Mouse (Mus musculus): ENCODE measurements around the gene Zfp324. TPM values are rescaled to one million over a fixed set of nuclear protein-coding genes. Genes with fewer than 3 reads are reported as not detected.
A peak's percentile ranks its signal among the peaks of the same experiment; 100 is the strongest.

The Zfp324 gene
- polyA plus RNA-seq, 1 experiment from 2014 or later = 8.0 TPM

GRCm38 (mm10) chr7:12959718-12960117 lies 5.9 kb upstream of the Zfp324 start:
- Histone ChIP-seq H3K9ac (ENCODE audit: low read depth, low read length) (no peak overlapping the region), H3K4me1 (replicated peaks; ENCODE audit: insufficient read depth, low read length) (peaks cover 4% of the 10 kb centered on the region), H3K4me2 (ENCODE audit: low read length) (no peak overlapping the region), H3K27ac (no peak overlapping the region), H3K4me3 (replicated peaks; ENCODE audit: low read depth, low read length) (no peak overlapping the region), H3K27me3 (ENCODE audit: insufficient read depth, low read length) (no peaks in the 10 kb centered on the region), H3K9me3 (replicated peaks; ENCODE audit: low read length) (no peaks in the 10 kb centered on the region), H3K36me3 (ENCODE audit: insufficient read depth, low read length) (no peaks in the 10 kb centered on the region)
- 25% methylated on average over 4 of the region's 4 CpGs for WGBS
- ATAC-seq (replicated peaks; ENCODE audit: low FRiP score, low read depth) = no peak
- no peak for TF ChIP-seq CTCF (IDR thresholded peaks at IDR 0.05; ENCODE audit: low read depth)
- no peak for DNase-seq (ENCODE audit: low spot score)

DNA sequence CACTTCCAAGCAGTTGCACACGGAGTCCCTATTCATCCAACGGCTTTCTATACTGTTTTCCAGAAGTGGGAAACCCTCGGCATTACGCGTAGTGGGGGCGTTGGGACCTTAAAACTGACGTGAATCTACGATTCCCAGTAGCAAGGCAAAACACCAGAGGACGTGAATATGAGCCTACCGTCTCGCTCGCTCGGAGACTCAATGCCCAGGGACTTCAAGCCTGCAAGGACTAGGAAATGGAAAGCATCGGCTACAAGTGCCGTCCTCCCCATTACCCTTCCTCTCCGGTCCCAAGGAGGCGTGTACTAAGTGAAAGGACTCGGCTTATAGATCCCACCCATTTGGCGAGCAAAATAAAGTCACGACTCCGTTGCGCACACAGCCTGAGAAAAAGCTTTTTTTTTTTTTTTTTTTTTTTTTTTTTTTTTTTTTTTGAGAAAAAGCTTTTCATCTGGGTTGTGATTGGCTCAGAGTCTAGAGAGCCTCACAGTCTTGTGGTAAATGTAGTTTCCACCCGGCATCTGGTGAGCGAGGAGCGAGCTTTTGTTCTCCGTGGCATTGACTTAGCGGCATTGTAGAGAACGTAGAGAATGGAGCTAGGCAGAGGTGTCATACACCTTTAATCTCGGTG lies 4.0 kb upstream of the Zfp324 start:
- H3K9ac ChIP-seq (ENCODE audit: low read depth, low read length) = peak overlapping the region; percentile 60
- no peaks in the 10 kb centered on the region for H3K36me3 ChIP-seq (ENCODE audit: insufficient read depth, low read length)
- DNase-seq (ENCODE audit: low spot score) (peak; percentile 93), ATAC-seq (replicated peaks; ENCODE audit: low FRiP score, low read depth) (peak; percentile 61)
- peak overlapping the region; percentile 85 for H3K27ac ChIP-seq
- peaks cover 12% of the 10 kb centered on the region for H3K4me1 ChIP-seq (replicated peaks; ENCODE audit: insufficient read depth, low read length)
- H3K4me3 ChIP-seq (replicated peaks; ENCODE audit: low read depth, low read length) = peak overlapping the region; percentile 53
- TF ChIP-seq CTCF (IDR thresholded peaks at IDR 0.05; ENCODE audit: low read depth) = no peak
- whole genome bisulfite sequencing = 2% methylated on average over 29 of the region's 29 CpGs
- H3K27me3 ChIP-seq (ENCODE audit: insufficient read depth, low read length) = no peaks in the 10 kb centered on the region
- peak overlapping the region; percentile 81 for H3K4me2 ChIP-seq (ENCODE audit: low read length)
- no peaks in the 10 kb centered on the region for H3K9me3 ChIP-seq (replicated peaks; ENCODE audit: low read length)

DNA sequence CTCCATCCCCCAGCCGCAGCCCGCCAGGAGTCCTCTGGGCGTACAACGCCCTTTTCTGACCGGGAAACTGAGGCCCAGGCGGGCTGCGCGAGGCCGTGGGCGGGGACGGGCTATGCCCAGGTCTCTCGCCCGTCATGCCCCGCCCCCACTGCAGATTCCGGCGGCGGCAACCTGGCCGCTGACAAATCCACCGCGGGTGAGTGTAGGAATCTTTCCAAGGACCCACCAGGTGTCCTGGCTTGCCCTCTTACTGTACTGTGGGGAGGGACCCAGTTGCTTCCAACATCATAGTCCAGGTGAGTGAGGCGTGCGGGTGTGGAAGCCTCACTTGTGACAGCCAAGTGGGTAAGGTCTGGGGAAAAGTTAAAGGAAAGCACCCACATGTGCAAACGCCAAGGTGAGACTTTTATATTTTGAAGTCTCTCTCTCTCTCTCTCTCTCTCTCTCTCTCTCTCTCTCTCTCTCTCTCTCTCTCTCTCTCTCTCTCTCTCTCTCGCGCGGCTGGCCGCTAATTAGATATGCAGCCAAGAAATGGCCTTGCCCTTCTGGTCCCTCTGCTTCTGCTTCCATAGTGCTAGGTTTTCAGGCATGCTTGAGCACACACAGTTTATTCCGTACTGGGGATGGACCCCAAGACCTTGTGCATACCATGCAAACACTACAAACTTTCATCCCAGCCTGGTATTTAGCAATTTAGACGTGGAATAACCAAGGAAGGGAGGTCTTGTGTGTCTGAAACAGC lies 637 bp downstream of the Zfp324 start:
- WGBS = under 1% methylated on average over 29 of the region's 29 CpGs
- no peak for TF ChIP-seq CTCF (IDR thresholded peaks at IDR 0.05; ENCODE audit: low read depth)

GRCm38 (mm10) chr7:12970906-12971305 lies 5.3 kb downstream of the Zfp324 start:
- 0 out of 2 replicates have a peak, but pooled peaks cover 5% of the 10 kb centered on the region for H3K4me1 ChIP-seq (replicated peaks; ENCODE audit: insufficient read depth, low read length)
- DNase-seq (ENCODE audit: low spot score) (no peak), ATAC-seq (replicated peaks; ENCODE audit: low FRiP score, low read depth) (no peak)
- no peak overlapping the region for H3K27ac ChIP-seq
- peaks cover 24% of the 10 kb centered on the region for H3K36me3 ChIP-seq (ENCODE audit: insufficient read depth, low read length)
- H3K4me3 ChIP-seq (replicated peaks; ENCODE audit: low read depth, low read length) = no peak overlapping the region
- WGBS = 97% methylated on average over 25 of the region's 25 CpGs
- H3K9me3 ChIP-seq (replicated peaks; ENCODE audit: low read length) = no peaks in the 10 kb centered on the region
- H3K9ac ChIP-seq (ENCODE audit: low read depth, low read length) = no peak overlapping the region
- no peak overlapping the region for H3K4me2 ChIP-seq (ENCODE audit: low read length)
- TF ChIP-seq CTCF (IDR thresholded peaks at IDR 0.05; ENCODE audit: low read depth) = no peak
- no peaks in the 10 kb centered on the region for H3K27me3 ChIP-seq (ENCODE audit: insufficient read depth, low read length)

More for the DNA sequence above, 637 bp downstream of the Zfp324 start:
- Histone ChIP-seq H3K4me2 (ENCODE audit: low read length) (peak overlapping the region; percentile 99), H3K27me3 (ENCODE audit: insufficient read depth, low read length) (no peaks in the 10 kb centered on the region), H3K4me3 (replicated peaks; ENCODE audit: low read depth, low read length) (peak overlapping the region; percentile 92), H3K9ac (ENCODE audit: low read depth, low read length) (peak overlapping the region; percentile 88), H3K4me1 (replicated peaks; ENCODE audit: insufficient read depth, low read length) (peaks cover 13% of the 10 kb centered on the region), H3K9me3 (replicated peaks; ENCODE audit: low read length) (no peaks in the 10 kb centered on the region), H3K36me3 (ENCODE audit: insufficient read depth, low read length) (peaks cover 11% of the 10 kb centered on the region), H3K27ac (peak overlapping the region; percentile 87)
- DNase-seq (ENCODE audit: low spot score) = peak; percentile 29
- peak; percentile 59 for ATAC-seq (replicated peaks; ENCODE audit: low FRiP score, low read depth)

DNA sequence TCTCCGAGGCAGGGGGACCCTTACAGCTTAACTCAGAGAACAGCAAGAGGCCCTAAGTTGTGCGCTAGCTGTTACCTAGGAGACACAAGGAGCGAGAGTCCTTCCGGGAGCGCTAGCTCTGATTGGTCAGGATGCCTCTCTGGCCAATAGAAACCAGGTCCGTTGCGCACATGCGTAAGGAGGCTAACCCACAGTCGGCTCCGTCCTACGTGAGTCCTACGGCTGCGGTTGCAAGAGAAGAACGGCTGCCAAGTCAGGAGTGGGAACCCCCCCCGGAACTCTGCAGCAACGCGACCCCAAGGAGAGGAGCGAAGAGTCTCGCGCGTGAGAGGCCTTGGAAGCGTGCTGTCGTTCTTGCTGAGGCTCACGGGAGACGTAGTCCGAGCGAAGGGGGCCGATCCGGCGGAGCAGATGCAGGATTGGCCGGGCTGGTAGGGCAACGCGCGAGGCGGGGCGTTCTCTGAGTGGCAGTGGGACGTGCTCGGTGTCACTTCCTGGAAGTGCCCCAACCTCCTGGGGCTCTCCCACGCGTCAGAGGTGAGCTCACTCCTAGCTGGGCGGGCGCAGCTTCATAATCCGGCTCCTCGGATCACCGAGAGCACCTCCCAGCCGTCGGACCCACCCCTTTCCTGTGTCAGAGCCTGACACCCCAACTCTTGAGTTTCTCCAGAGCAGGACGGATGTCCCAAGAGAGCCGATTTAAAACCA lies 12.2 kb downstream of the Zfp324 start, which contains the start of gene Zfp446:
Zfp446 (plus strand) TSS at position 167 of the 708 bp plus-strand sequence.
- Histone ChIP-seq H3K27ac (peak within 1 kb of the TSS; percentile 89), H3K27me3 (ENCODE audit: insufficient read depth, low read length) (no peaks in the 10 kb centered on the region), H3K36me3 (ENCODE audit: insufficient read depth, low read length) (peaks cover 6% of the 10 kb centered on the region; the same call in 1 of the 2 replicates), H3K4me3 (replicated peaks; ENCODE audit: low read depth, low read length) (peak within 1 kb of the TSS; percentile 64), H3K4me1 (replicated peaks; ENCODE audit: insufficient read depth, low read length) (peaks cover 5% of the 10 kb centered on the region; the same call in 1 of the 2 replicates), H3K9me3 (replicated peaks; ENCODE audit: low read length) (no peaks in the 10 kb centered on the region), H3K4me2 (ENCODE audit: low read length) (peak within 1 kb of the TSS; percentile 60), H3K9ac (ENCODE audit: low read depth, low read length) (peak within 1 kb of the TSS; percentile 65)
- DNase-seq (ENCODE audit: low spot score) (peak; percentile 99), ATAC-seq (replicated peaks; ENCODE audit: low FRiP score, low read depth) (peak; percentile 99)
- under 1% methylated on average over 49 of the region's 49 CpGs for WGBS
- no peak for TF ChIP-seq CTCF (IDR thresholded peaks at IDR 0.05; ENCODE audit: low read depth)

All from kidney, postnatal 0 days (tissue).